Mouse (Mus musculus) lung, postnatal 10 days (tissue): Measurements from ENCODE around the gene Rcan2.
A peak's percentile ranks its signal among the peaks of the same experiment; 100 is the strongest.

Experiments used
- DNase-seq: peaks from one replicate; pipeline ENCODE4 v3.0.0; 2021

Gene Rcan2

DNA sequence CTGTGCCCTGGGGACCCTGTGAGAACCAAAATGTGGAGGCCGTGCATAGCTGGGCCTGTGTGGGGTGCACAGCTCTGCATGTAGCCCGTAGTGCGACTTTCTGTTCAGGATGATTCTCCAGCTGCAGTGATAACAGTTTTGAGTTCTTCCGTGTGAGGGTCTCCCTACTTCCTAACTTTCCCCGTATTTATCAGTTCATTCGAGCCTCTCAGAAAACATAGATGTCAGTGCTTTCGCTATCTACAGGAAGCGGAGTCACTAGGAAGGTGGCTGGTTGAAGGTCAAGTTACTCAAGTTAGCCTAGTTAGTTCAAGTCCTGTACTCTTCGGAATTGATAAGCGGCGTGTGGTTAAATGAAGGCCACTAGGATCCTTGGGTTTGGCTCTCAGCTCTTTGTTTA, 130.6 kb downstream of the Rcan2 start:
- no peak for DNase-seq

DNA sequence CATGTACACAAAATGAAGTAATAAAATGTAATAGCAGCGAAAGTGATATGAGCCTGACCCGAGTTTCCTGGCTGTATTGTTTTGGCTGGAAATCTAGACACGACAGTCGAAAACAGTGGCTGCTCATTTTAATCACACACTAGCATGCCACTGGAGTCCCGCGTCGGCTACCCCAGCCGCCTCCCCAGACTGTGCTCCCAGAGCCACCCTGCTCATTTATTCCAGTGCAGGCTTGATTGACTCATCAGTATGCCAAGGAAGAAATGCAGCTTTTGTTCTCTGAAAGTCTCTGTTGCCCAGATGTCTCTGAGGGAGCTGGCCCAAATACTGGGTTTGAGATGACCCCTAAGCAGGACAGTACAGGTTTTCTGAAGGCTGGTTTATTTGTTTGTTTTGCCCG, 132.9 kb downstream of the Rcan2 start:
- DNase-seq = no peak

DNA sequence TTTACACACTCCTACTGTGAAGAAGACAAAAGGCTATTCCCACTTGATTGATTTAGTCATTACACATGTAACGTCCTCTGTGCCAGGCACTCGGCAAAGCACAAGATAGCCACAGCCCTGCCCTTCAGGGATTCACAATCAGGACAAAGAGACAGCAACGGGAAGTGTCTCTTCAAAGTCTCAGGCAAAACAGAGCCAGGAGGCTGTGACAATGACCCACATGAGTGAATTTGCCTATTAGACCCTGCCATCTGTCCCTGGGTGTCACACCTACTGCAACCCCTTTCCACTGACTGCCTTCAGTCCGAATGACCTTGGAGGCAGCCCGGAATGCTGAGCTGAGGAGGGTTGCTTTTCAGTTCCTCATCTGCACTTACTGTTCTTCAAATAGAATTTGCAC, 151.1 kb downstream of the Rcan2 start:
- no peak for DNase-seq

DNA sequence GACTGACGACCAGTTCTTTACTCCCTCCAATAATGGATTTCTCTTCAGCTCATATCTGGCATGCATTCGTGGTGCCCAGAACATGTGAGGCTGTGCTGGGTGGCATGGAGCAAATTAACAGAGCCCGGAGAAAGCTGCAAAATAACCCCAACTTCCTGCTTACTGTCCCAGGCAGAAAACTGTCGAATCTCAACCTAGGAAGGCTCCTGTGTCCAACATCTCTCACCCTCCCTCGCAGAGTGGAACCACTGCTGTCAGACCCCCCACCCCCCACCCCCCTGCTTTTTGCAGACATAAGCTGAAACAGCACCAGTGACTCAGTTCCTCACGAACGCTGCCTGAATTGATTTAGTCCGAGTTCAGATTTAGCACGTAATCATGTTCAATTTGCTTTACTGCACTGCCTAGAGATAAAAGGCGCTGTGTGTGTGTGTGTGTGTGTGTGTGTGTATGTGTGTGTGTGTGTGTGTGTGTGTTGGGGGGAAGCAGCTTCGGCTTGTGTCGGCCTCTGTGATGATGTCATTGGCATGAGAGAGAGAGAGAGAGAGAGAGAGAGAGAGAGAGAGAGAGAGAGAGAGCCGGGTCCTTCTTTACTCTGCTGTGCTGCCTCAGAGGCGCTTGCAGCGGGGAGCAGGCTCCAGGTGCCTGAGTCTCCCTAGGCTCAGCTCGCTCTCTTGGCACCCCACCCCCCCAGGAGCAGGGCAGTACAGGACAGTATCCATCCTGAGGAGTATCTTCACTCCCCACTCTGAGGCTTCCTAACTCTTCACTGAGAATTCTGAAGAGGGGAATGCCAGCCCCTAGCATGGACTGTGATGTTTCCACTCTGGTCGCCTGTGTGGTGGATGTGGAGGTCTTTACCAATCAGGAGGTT, 151.7 kb downstream of the Rcan2 start:
- DNase-seq = peak; percentile 8

DNA sequence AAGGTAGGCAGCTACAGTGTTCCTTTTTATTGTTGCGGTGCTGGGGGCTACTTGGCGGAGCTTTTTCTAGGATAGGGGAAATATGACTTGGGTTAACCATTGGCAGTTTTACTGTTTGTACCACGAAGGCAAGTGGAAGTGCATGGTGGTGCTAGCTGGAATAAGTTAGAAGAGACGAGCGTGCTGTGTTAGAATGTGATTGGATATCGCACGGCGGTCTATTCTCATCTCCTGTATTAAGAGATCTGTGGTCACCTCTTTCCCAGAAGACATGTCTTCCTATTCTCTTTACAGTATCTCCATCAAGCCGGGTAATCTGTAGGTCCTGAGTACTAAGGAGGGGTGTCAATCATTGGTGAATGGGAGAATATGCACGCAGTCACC, 152.4 kb downstream of the Rcan2 start:
- no peak for DNase-seq

DNA sequence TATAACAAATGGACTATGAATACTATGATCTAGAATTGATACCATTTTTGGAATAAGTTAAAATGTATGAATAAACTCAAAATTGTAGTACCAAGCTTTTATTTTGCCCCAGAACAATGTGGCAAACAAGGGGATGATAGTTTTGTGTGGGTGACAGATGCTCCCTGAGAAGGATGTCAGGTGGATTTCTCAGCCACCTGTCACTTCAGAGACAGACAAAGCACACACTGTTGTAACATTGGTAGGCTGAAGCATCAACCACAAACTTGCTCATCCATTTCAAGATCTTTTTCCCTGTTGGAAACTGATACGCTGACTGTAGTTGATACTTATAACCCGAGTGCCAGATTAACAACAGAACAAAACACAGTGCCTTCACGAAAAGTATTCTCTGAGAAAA, 158.6 kb downstream of the Rcan2 start:
- no peak for DNase-seq

DNA sequence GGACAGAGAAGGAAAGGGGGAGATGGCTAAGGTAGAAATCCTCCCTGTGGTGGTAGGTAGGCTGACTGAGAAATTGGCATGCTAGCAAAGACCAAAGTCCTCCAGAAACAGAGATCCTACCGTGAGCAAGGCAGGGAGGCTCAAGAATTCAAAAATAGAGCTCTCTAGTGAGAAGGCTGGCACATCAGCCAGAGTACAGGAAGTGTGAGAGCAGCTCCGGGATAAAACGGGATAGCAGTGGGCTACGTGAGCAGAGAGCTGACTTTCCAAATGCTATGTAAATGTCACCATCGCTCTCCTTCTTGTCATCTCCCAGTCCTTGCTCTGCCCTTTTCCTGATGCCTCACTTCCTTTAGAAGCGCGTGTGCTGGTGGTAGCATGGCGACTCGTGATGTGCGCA, 168.8 kb downstream of the Rcan2 start:
- DNase-seq = no peak

DNA sequence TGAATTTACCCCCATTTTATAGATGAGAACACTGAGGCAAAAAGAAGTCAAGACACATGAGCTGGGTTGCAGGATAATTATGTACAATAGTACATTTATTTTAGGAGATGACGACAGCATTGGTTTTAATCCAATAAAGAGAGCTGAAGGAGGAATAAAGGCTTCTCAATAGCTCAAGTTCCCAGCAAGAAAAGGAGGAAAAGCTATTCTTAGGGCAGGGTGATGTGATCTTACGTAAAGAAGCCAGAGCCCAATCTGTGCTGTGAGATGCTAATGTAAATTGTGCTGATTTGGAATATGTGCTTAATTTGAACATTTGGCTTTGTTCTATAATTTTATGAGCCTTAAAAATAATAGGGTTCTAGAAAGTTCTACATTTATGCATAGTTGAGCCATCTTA, 176.4 kb downstream of the Rcan2 start:
- DNase-seq = no peak

DNA sequence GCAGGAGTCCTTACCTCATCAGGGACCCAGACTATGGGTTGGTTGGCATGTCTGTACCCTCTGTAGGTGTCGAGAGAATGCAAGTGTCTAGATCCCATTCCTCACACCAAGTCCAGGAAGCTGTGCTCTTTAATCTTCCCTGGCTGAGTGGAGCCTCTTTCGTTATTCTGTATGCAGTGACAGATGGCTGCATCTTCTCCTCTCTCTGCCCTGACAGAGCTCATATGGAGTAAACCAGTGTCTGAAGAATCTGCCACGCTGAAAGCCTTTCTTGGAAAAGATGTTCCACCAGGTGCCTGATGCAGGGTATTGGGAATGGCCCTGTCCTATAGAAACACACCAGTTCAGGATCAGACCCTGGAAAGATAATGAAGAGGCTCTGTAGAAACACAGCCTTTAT, 178.8 kb downstream of the Rcan2 start:
- no peak for DNase-seq

DNA sequence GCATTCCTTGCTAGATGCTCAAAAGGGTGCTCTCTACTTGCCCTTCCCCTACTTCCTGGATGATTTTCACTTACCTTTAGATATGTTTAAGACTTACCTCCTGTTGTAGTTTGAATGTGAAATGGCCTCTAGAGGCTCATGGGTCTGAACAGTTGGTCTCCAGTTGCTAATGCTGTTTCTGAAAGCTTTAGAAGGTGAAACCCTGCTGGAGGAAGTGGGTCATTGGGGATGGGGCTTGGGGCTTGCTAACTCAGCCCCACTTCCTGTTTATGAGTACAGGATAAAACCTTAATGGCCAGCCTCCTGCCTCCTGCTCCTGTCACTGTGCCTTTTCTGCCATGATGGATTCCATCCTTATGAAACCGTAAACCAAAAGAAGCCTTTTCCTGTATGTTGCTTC, 181.4 kb downstream of the Rcan2 start:
- no peak for DNase-seq

DNA sequence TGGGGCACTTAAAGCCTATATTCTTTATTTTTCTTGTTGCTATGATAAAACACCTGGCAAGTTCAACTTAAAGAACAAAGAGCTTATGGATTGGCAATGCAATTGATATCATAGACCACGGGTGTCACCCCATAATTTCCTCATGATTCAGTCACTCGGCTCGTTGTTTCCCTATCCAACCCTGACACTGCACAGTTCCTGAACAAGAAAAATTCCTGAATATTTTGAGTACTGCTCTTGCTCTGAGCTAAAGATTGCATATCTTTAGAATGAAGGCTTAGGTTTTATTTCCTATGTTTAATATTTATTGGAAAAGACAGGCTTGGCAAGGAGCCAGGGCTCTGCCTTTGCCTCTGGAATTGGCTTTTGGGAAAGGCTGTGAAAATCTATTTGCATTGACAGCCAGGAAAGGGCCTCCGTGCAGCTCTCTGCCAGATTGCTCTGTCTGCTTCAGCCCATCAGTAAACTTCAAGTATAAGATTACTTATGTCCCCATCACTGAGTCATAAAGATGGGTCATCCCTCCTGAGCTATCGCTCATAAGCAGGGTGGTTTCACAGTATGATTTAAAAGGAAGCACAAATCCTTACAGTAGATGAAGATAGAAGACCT, 188.3 kb downstream of the Rcan2 start:
- DNase-seq = no peak

DNA sequence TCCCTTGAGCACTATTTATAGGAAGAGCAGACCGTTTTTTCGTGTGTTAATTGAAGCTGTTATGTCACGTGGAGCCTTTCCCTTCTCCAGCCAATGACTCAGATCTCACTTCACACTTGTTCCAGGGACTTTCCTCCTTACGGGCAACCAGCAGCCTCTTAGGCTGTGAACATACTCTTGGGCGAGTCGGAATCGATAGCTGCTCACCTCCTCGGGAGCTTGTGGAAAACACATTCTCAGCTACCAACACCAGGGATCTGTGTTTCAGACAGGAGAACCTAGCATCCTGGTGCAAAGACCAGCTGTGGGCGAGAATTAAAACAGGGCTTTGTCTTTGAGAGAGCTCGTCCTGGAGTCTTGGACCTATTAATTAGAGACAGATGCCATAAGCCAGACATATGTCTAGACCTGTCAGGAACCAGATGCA, 189.8 kb downstream of the Rcan2 start:
- DNase-seq = no peak

DNA sequence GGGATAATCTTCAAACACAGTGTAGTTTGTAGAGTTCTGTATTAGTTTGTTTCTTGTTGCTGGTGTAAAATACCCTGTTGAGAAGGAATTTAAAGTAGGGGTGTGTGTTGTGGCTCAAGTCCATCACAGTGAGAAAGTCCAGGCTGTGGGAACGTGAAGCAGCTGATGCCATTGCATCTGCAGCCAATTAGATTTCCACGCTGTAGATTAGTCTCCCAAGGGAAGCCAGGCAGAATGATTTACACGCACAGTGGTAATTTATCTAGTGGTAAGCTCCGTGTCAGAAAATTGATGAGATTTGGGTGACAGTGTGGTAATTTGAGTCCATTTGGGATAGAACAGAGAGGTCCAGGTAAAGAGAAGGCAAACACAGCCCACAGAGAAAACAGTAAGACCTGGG, 192.9 kb downstream of the Rcan2 start:
- DNase-seq = no peak

DNA sequence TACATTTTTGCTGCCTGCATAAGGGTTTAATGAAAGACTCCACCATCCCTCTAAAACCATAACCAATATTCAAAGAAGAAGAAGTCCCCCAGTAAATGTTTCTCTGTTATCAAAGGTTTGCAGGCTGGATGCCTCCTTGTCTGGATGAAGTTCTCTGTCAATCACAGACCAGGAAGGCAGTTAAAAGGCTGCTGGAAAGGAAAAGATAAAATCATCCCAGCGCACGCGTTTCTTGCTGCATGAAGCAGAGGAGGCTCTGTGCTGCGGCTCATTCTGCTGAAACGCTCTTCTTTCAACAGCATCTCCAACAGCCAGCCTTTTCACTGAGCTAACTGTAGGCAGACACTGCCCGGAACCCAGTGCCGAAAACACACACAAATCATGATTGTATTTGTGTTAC, 196.4 kb downstream of the Rcan2 start:
- DNase-seq = no peak

DNA sequence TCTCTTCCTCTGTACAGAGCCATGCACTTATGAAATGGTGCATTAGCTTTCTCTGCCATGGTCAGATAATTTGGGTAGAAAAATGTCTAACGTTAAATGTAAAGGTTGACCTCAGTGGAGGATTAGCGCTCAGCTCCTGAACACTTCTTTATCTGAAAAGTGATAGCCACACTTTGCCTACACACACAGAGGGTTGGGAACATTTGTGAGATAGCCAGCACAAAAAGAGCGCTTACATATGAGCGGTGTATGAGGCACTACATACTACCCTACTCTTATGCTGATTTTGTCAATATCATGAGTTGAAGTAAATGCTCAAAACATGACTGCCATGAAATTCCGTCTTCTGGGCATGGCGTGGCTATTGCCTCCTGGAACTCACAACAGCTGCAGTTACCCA, 196.9 kb downstream of the Rcan2 start:
- no peak for DNase-seq

DNA sequence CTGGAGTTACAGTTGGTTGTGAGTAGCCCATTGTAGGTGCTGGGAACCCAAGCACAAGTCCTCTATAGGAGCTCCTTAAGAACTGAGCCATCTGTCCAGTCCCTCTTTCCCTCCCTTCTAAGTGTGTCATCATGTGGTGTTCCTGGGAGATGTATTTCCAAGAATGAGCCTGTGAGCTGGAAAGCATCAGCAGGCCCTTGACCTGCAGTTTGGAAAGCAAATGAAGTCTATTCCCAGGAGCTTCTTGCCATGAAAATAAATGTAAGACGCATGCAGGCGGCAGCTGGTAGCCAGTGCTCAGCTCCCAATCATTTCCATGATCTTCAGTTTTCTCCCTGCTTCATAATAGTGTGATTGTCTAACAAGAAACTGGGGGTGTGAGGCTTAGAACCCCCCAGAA, 203.2 kb downstream of the Rcan2 start:
- DNase-seq = no peak

DNA sequence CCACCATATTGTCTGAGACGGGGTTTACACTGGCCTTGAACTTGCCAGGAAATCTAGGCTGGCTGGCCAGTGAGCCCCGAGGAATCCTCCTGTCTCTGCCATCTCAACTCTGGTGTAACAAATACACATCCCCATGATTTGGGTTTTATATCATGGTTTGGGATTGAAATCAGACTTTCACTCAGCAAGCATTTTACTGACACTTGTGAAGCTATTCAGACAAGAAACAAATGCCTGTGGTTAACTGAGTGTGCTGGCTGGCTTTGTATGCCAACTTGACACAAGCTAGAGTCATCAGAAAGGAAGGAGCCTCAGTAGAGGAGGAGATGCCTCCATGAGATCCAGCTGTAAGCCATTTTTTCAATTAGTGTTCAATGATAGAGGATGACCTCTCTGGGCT, 206.3 kb downstream of the Rcan2 start:
- no peak for DNase-seq

DNA sequence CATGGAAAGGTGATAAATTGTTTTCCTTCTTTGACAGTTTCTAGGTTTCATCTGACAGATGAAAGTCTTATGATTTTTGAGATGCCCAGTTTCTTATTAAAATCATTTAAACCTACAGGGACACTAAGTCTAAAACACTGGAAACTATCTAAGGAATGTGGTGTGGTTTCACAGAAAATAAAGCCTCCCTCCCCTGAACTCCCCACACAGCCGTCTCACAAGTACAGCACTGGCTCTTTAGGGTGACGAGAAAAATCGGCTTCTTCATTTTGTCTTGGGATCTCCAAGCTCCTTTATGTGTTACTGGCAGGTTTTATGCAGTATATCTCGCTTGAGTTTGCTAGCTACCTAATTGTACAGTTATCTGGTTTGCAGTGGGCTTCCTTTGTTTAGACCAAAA, 210.8 kb downstream of the Rcan2 start:
- no peak for DNase-seq

DNA sequence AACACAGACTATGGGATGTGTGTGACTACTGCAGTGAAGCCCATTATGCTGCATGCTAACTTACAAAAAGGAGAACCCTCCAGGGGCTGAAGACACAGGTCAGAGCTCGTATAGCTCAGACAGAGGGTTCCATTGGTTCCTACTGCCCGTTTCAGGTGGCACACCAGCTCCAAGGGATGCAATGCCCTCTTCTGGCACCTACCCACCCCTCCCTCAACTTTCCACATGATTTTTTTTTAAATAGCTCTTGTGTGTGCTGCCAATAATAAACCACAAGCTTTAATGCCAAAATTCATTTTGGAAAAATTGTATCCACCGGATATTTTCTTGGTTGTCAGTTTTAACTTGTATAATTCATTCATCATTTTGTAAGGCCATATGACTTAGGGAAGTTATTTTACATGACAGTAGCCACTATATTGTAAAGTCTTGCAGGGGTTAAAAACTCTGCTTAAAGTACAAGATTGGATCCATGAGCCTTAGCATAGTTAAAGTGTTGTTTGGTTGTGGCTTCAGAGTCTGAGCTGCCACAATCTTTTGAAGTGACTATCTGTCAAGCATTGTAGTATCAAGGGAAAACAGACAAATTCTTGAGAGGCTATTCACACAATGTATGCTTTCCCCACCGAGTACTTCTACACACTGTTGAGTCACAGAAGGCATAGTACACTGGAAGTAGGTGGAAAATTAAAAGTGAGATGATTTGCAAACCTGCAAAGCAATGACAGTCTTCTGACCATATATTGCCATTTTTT, 212.8 kb downstream of the Rcan2 start:
- DNase-seq = no peak

DNA sequence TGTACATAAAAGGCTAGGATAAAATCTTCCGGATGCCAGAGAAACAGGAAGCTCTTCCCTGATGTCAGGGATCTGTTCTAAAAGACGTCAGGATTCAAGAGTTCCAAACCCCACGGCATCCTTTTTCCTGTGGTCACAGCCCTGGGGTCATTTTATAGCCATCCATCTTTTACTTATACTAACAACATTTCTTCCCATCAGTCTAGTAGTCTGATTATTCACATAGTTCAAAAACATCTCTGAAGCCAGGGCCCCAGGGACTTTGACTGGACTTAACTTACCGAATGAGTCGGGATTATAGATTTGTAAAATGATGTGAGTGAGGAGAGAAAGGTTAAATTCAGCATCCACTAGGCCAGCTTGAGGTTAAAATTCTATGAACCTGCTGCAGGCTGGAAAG, 215.2 kb downstream of the Rcan2 start:
- no peak for DNase-seq

DNA sequence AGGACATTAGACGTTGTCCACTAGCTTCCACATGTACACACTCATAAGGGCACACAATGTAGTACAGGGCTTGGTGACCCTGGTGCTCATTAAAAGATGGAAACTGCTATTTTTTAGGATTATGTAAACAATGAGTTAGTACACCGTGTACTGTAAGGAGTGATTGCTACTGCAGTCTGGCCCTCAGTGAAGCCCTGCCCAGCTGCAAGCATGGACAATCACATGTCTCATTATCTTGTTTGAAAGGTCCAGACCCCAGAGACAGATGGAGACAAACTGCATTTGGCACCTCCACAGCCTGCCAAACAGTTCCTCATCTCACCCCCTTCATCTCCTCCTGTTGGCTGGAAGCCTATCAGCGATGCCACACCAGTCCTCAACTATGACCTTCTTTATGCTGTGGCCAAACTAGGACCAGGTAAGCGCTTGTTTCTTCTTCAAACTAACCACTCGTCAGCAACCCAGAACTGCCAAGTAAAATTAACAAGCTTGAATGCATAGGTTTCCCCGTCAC, 219.6 kb downstream of the Rcan2 start:
- no peak for DNase-seq

DNA sequence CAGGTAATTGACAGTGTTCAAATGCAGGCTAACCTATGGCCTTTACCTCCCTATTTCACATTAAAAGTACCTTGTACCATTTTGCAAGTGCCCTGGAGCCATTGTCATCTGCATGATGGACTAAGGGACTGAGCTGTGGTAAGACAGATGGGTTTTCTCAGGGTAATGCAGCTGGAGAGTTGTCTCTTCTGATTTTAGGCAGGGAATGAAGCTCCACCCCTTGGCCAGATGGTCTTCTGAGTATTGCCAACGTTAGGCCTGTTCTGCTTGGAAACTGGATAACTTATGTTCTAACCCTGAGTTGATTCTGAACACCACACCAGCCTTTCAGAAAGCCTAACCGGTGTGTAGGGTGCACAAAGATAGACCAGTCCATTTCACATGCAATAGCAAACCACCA, 222.7 kb downstream of the Rcan2 start:
- DNase-seq = no peak

DNA sequence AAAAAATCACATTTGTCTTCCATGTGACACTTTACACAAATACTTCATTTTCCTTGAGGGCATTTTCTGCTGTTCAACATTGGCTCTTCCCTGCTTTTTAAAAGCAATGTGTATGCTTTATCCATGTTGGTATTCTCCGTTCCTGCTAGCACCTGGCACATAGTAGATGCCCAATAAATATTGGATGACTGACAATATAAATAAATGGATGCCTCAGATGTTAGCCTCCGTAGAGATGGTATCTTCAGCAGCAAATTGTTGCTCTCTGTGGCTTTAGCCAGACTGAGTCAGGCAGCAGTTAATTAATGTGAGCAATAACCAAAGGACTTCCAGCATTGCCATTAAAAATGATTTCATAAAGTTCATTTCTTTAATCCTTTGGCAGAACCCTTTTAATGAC, 223.9 kb downstream of the Rcan2 start:
- no peak for DNase-seq

DNA sequence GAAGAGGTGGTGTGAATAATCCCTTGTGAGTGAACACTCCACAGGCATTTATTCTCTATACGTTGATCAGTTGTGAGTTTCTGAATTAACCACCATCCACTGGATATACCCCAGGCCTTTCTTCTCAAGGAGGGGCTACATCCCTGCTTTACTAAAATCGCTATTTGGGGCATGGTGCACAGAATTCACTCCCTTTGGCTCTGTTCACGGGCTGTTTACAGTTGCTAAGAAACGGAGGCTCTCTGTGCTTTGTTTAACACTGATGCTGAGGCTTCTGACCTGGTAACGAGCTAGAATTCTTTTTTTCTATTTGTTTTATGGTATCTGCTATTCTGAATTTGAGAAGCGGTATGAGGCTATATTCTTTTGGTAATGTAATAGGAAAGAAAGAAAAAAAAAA, 224.8 kb downstream of the Rcan2 start:
- DNase-seq = no peak
